Mouse (Mus musculus) large intestine, adult 2 months (tissue): ENCODE measurements at regions not wholly inside any gene's neighbourhood (a gene's known extent, or its start where the extent isn't known, plus 50 kb on each side); places are given as distances from the start of the nearest gene placed in this dataset.

Experiments used
- DNase-seq: peaks from one replicate; pipeline ENCODE4 v3.0.0-alpha.2; 2012; ENCODE audit warnings: low read depth, low spot score
- WGBS: fragments of 180-500 bp; shearing (Covaris S2); methylation state at CpG from one replicate; pipeline ENCODE4 v1.1.7; 2018; 5-methylcytosine and 5-hydroxymethylcytosine counted together

GRCm38 (mm10) chr3:148385712-148386111, 604.6 kb downstream of the Adgrl2 start:
- DNase-seq = no peak
- WGBS = 97% methylated on average over 7 of the region's 7 CpGs

GRCm38 (mm10) chr3:148381057-148381456, 609.3 kb downstream of the Adgrl2 start:
- WGBS = 89% methylated on average over 1 of the region's 1 CpGs

GRCm38 (mm10) chr3:148363331-148363730, 627.0 kb downstream of the Adgrl2 start:
- 87% methylated on average over 5 of the region's 5 CpGs for WGBS
- no peak for DNase-seq

More at GRCm38 (mm10) chr3:148381057-148381456, 609.3 kb downstream of the Adgrl2 start:
- DNase-seq = no peak

GRCm38 (mm10) chr3:148362453-148362864, 627.9 kb downstream of the Adgrl2 start:
- WGBS = 41% methylated on average over 2 of the region's 2 CpGs
- DNase-seq = no peak

- WGBS = 21% methylated on average over 10 of the region's 10 CpGs
- DNase-seq = no peak
Measured at GRCm38 (mm10) chr3:148343633-148344361, 646.6 kb downstream of the Adgrl2 start.

DNA sequence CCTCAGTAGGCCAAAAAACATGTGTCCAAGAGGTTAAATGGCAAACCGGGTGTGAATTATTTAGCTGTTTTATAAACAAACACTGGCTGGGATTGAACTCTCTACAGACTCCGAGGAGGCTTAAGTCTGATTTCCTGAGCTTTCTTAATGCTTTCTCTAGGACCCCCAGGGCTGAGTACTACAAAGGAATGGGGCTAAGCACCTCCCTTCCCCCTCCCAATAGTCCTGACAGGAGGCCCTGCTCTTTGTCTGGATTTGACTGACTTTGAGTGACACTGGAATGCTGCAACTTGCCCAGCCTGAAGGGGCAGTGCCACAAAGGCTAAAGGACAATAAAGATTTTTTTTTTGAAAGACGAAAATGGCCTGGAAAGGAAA, 647.1 kb downstream of the Adgrl2 start:
- WGBS = 38% methylated on average over 3 of the region's 3 CpGs
- no peak for DNase-seq

GRCm38 (mm10) chr3:148339258-148339657, 651.1 kb downstream of the Adgrl2 start:
- no peak for DNase-seq
- WGBS = 70% methylated on average over 2 of the region's 2 CpGs

- no peak for DNase-seq
- WGBS = 57% methylated on average over 6 of the region's 6 CpGs
Measured at GRCm38 (mm10) chr3:148336640-148337039, 653.7 kb downstream of the Adgrl2 start.

GRCm38 (mm10) chr3:148336091-148336511, 654.3 kb downstream of the Adgrl2 start:
- DNase-seq = no peak
- WGBS = 18% methylated on average over 15 of the region's 15 CpGs

GRCm38 (mm10) chr3:148335654-148336053, 654.7 kb downstream of the Adgrl2 start:
- 91% methylated on average over 7 of the region's 7 CpGs for WGBS
- no peak for DNase-seq

GRCm38 (mm10) chr3:148324911-148325621, 665.3 kb downstream of the Adgrl2 start:
- DNase-seq = no peak
- WGBS = 83% methylated on average over 2 of the region's 2 CpGs

DNA sequence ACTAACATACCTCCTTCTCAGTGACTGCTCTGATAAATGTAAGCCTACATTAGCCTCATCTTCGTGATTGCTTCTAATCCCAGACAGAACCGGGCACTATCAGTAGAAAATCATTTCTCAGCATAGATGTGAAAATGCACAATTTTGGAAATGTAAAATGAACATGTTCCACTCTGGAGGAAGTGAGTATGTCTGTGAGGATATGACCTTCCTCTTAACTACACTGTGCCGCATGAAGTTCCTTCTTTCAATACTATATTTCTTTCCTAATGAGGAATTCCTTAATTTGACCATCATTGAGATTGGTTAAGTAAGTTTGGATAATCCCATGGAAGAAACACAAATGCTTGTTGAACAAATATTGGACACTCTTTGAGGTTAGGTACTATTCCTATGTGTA, 668.5 kb downstream of the Adgrl2 start:
- no peak for DNase-seq
- WGBS = 88% methylated on average over 3 of the region's 3 CpGs

DNA sequence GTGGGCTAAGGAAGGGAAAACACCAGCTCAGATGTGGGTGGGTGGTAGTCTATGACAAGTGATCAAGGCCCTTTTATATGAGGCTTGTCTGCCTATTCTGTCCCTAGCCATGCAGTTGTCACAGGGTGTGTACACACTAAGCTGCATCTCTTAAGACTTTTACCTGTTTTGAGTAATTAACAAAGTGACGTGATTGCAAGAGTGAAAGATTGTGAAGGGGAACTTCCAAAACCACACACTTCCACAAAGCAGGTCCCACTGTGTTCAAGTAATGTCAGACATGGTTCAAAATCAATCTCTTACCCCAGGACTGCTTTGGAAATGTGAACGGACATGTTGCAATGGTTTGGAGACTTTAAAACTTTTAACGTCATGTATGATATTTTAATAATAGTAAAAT, 674.2 kb downstream of the Adgrl2 start:
- 89% methylated on average over 3 of the region's 3 CpGs for WGBS
- no peak for DNase-seq

DNA sequence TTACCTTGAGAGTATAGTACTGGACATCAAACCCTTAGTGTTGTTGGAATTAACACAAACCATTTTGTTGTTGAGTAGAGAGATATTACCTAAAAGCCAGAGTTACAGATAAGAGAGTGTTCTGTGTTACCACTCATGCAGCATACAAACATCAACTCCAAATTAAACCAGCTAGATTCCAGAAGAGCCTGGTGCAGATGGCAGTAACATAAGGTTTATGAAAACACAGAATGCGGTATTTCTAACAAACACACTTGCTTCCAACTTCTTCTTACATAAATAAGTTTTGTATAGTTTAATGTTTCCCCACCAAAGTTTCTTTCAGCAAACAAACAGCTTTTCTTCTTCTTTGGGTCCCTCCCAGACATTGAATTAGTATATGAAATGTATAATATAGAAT, 675.1 kb downstream of the Adgrl2 start:
- DNase-seq = no peak
- 87% methylated on average over 1 of the region's 1 CpGs for WGBS

GRCm38 (mm10) chr3:148295515-148295914, 694.8 kb downstream of the Adgrl2 start:
- 55% methylated on average over 5 of the region's 5 CpGs for WGBS

DNA sequence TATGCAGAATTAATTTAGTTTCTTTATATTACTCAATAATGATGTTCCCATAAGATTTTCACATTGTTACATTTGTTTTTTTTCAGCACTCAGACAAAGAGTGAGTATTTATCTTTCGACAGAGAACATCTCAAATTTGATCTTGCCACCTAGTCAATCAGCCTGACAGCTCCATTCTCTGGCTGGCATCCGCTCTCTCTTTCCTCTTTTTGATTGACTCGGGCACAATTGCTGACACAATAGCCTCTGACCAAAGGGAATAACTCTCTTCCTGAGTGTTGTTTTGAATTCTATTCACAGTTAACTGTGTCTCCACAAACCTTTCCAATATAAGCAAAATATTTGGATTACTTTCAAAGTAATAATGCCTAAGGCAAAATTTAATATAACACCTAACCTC, 711.4 kb downstream of the Adgrl2 start:
- WGBS = 59% methylated on average over 3 of the region's 3 CpGs
- DNase-seq = no peak

More at GRCm38 (mm10) chr3:148295515-148295914, 694.8 kb downstream of the Adgrl2 start:
- no peak for DNase-seq

DNA sequence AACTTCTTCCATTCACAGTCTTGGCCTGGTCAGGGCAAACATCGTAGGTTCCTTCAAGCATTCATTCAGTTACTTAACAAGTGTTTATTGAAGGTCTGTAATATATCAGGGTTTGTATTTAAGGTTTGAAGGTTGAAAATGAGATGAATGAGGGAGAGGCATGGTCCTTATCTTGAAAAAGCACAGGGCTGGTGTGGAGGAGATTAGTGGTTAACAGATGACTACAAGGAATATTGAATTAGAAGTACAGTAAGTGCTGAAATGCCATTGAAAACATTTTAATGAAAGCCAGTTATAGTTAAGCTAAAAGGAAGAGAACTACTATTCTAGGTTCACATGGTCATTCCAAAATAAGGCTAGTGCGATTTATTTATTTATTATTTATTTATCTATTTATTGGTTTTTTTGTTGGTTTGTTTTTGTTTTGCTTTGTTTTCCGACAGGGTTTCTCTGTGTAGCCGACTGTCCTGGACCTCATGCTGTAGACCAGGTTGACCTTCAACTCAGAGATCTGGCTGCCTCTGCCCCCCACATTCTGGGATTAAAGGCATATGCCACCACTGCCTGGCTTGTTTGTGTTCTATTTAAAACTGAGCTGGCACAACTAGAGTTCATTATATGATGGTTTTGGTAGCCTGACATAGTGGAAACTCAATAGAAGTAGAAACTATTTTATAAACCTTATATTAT, 718.1 kb downstream of the Adgrl2 start:
- WGBS = 85% methylated on average over 4 of the region's 4 CpGs
- no peak for DNase-seq

- 51% methylated on average over 4 of the region's 4 CpGs for WGBS
- DNase-seq = no peak
Measured at GRCm38 (mm10) chr3:148268812-148269211, 721.5 kb downstream of the Adgrl2 start.

GRCm38 (mm10) chr3:148259211-148259610, 731.1 kb downstream of the Adgrl2 start:
- no peak for DNase-seq
- 82% methylated on average over 1 of the region's 1 CpGs for WGBS

- WGBS = 66% methylated on average over 1 of the region's 1 CpGs
- no peak for DNase-seq
Measured at GRCm38 (mm10) chr3:148248617-148249016, 741.7 kb downstream of the Adgrl2 start.

- DNase-seq = no peak
Measured at GRCm38 (mm10) chr3:148246786-148247185, 743.6 kb downstream of the Adgrl2 start.
